Mouse (Mus musculus) T-helper 2 cell (primary cell): ENCODE data around the gene Rgmb.

ENCODE experiments used
- in situ Hi-C: fragments of 300-600 bp; cut with MboI, MseI; formaldehyde crosslinking; loops from one replicate; pipeline ENCODE4 v1.15.1; 2025; ENCODE audit warnings: high pct_unique_total_duplicates

Rgmb gene

DNA sequence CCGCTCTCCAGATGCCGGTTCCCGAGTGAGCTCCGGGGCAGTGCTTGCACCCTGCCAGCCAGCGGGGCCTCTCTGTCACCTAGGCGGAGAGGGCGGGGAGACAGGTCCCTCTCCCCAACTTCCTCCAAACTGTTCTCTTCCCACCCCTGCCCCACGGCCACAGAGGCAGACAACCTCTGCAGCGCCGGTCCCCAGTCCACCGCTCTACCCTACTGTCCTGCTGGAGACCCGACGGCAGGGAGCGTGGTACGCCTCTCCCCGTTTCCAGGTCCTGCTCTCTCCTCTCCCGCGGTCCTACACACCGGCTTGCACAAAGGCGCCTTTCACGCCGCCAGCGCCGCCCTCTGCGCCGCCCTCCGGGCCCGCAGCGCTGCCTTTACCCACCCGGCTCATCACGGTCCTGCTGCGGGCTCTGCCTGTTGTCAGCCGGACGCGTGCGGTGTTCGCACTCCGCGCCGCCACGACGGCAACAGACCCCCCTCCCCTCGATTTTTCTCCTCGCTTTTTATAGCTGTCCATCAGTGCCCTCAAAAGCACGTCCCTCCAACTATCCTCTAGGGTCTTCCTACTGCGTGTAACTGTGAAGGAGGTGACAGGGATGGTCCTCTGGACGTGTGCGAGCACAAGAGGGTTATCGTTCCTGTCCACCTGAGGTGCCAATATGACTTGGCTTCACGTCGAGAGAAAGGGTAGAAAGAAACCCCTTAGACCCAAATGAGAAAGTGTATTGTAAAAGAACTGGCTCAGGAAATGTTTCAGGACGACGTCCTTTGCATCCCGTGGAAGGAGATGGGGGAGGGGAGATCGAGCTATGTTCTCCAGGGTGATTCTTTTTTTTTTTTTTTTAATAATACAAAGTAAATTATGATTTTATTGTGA lies at the start of gene Rgmb:
Gene Rgmb (minus strand): TSS at position 274 of the 879 bp plus-strand sequence.
- in situ Hi-C loops: no loop called here

DNA sequence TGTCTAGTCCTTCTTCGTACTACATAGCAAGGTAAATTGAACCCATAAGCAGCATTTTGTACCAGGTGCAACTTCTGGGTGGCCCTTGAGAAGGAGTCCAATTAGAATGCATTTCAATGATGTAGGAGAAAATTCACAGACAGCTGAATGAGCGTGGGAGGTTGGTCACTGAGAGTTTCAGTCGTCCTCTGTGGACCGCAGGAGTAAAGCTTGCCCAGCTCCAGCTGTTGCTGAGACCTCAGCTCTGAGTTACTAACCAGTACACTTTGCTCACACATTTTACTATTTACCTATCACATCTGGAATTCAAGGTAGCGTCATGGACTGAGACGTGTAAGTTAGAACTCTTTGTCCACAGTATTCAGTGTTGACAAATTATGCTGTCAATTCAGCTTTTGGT lies 43.9 kb upstream of the Rgmb start:
- in situ Hi-C loops: no loop called here

- in situ Hi-C loops: no loop called here
Measured at GRCm38 (mm10) chr17:15872093-15872492, 41.3 kb upstream of the Rgmb start.

- in situ Hi-C loops: no loop called here
Measured at GRCm38 (mm10) chr17:15865249-15865648, 34.4 kb upstream of the Rgmb start.

GRCm38 (mm10) chr17:15862355-15862754 lies 31.5 kb upstream of the Rgmb start:
- in situ Hi-C loops: no loop called here

- in situ Hi-C loops: no loop called here
Measured at GRCm38 (mm10) chr17:15853121-15853520, 22.3 kb upstream of the Rgmb start.

DNA sequence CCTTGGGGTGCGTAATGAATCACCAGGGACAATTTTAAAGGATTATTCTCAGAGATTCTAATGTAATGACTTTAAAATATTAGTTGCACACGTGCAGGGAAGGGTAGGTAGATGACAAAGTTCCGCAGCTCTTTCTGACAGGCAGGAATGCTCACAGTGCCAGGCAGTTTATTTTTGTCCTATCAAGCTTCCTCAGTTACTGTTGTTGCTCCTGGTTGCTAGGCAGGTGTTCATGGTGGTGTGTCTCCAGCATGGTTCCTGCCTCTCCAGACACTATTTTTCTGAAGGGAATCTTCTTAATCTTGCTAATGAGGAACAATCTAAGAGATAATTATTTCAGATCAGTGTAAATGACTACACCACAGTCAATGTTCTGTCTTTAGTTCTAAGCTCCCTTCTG lies 19.7 kb upstream of the Rgmb start:
- in situ Hi-C loops: no loop called here

DNA sequence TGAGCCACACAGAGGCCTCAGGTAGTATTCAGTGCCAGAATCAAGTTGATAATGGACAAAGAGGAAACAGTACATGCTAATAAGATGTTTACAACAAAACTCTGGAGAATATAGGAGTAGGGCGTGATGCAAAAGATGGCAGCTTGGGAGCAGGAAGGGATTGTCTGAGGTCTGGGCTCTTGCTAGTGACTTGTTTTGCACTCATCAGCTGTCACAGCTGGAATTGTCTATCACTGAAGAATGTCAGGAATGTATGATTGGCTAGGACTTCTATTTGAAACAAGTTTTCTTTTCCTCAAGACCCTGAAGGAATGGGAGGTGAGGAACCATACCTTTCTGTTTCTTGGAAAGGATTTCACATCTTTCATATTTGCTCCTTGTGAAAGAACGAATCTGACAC lies 10.6 kb upstream of the Rgmb start:
- in situ Hi-C loops: no loop called here

- in situ Hi-C loops: no loop called here
Measured at GRCm38 (mm10) chr17:15832398-15832797, 1.6 kb upstream of the Rgmb start.

- in situ Hi-C loops: no loop called here
Measured at GRCm38 (mm10) chr17:15831810-15832209, 971 bp upstream of the Rgmb start.

DNA sequence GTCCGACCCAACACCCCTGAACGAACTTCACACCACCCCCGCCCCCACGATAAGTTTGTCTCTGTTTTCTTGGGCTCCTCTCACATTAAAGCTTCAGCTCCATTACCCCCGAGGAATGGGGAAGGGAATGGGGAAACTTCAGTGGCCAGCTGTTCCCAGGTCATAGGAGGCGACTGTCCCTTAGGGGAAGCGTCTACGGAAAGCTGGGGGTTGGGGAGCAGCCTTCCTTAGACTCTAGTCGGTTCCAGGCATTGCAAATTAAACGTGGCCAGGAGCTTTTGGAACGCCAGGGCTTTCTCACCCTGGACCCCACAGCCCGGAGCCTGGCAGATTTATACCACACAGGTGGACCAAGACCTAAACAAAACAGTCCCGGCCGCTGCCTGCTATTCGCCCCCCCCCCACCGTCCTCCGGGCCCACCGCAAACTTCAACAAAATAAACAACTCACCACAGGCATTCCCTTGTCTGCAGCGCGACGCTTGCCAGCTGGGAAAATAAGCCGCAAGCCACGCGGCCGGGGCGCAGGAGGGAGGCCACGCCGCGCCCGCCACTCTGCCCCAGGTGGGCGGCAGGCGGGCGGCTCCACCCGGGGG lies 571 bp downstream of the Rgmb start:
- in situ Hi-C loops: no loop called here

DNA sequence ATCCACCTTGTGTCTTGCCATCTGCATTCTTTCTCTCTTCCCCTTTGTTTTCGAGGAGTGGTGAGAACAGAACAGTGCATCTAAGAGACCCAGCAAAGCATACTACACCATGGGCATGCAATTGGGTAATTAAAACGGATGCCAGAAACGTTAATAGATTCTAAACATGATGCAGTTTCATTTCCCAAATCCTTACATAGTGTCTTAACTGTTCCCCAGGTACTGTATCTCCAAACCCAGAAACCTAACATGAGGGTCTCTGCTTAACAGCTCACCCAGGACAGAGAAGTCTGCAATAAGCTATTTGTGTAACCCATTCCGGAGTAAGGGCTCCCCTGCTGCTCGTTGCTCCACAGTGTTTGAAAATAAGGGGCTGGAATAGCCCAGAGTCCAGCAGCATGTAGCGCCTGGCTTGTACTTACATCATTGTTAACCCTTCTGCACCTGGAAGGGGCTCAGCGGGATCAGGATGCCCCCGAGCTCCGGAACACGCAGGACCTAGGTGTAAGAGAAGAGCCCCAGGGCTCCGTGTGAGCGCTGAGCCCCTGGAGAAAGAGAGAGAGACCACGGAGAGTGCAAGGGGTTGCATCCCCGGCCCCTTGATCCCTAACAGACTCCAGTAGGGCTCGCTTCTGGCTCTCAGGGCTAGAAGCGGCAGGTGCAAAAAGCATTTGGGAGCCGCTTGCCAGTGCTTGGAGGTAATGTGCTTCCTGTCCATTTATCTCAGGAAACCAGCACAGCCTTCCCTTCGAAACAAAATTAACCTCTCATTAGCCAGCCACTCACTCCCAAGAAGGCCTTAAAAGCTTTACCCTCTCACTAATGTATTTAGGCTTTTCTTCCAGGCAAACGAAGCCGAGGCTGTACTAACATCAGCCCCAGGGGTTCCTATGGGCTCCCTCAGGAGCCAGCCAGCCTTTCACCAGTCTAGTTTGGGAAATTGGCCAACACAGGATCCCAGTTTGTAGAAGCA lies 1.4 kb downstream of the Rgmb start:
- in situ Hi-C loops: no loop called here

DNA sequence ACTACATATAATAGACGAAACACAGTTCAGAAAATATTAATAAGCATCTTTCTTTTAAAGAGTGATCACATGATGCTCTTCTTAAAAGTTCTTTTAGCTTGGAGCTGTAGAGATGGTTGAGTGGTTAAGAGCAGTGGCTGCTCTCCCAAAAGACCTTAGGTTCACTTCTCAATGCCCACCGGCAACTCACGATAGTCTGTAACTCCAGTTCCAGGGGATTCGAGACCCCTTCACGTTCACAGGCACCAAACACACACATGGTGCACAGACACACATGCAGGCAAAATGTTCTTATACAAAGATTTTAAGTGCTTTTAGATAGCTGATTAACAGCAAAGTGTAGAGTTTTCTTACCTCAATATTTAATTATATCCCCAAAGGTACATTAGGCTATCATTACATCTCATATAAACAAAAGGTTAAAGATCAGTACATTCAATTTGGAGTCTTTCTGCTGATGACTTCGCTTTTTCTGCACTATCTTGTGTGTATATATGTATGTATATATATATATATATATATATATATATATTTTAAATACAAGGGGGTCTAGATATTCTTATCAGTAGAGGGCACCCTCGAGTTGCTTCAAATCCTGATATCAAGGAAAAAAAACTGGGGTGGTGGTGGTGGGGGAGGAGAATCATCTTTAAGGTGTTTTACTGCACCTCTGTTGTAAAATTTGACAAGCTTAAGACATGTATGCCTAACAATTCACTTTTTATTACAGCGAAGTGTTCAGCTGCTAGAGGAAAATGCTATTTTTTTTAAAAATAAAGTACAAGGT lies 2.5 kb downstream of the Rgmb start:
- in situ Hi-C loops: no loop called here

- in situ Hi-C loops: no loop called here
Measured at GRCm38 (mm10) chr17:15826928-15827327, 3.9 kb downstream of the Rgmb start.

DNA sequence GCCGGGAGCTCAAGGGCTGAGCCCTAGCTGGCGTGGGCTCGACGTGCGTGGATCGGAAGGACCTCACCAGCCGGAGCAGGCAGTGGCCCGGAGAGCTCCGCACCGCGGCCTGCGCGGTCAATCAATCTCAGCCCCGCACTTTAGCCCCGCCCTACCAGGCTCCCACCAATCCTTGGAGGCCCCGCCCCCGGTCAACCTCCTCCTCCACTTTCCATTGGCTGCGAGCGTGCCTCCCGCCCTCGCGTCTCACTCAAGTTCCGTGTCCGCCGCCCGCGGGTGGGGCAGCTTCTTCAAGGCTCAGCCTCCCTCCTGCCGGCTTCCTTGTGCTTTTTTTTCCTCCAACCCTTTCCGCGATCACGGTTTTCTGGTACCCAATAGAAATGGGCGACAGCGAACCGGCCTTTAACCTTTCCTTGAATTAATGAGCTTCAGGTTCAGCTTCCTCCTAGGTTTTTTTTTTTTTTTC lies 4.4 kb downstream of the Rgmb start:
- in situ Hi-C loops: no loop called here

GRCm38 (mm10) chr17:15825481-15826396 lies 5.1 kb downstream of the Rgmb start:
- in situ Hi-C loops: no loop called here

DNA sequence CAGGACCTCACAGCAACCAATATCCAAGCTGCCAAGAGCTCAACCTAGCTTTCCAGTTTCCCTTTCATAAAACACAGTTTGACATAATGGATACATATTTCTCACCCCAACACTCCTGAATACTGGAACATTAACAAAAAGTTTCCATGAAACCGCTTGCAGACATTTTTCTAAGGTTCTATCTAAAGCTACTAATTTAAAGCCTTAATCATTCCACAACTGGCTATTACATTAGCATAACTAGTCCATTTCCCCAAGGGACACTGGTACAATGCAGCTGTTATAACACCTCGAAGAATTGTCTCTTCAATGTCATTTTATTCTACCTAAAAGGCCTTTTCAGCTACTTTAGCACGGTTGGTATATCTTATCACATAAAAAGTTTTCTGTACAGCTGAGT lies 6.0 kb downstream of the Rgmb start:
- in situ Hi-C loops: no loop called here

GRCm38 (mm10) chr17:15824337-15824736 lies 6.5 kb downstream of the Rgmb start:
- in situ Hi-C loops: no loop called here

DNA sequence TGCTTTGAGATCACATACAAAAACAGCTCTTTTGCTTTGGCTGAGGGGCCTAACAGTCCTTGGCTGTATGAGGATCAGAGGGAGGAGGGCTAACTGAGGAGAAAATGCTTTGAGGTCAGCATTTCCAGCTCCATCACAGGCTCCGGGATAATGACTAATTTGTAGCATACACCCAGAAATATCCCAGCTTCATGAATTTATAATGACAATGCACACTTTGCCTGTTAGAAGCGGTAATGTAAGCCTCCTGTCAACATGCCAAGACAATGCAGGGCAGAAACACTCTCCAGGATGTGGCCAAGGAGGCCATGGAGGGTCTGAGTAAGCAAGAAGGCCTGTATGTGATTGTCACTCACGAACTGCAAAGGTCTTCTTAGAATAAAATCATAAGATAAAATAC lies 7.0 kb downstream of the Rgmb start:
- in situ Hi-C loops: no loop called here

DNA sequence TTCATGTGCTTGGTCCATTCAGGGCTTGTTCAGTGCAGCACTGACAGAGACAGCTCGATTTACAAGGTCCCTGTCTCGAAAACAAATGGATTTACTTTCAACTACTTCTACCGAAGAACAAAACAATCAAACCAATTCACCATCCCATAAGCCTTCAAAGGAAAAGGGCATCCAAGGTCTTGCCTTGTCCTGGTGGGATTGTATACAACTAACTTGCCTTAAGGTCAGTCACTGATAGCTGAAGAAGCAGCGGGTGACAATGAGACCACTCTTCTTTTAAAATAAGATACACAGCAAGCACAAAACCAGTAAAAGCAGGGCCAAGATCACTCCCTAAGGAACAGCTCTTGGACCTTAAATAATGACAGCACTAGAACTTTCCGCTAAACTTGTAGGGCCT lies 7.6 kb downstream of the Rgmb start:
- in situ Hi-C loops: no loop called here
